Mouse (Mus musculus): ENCODE measurements around the gene Nol8. TPM values are rescaled to one million over a fixed set of nuclear protein-coding genes. Genes with fewer than 3 reads are reported as not detected.
A peak's percentile ranks its signal among the peaks of the same experiment; 100 is the strongest.

Nol8 gene
- 20.5 and 23.0 TPM in 2 replicates for polyA plus RNA-seq (2015; fragmentation: Nextera tagmentation; extraction: Ambion mirVana)

- H3K4me3 ChIP-seq (replicated peaks) = peak within 1 kb of the TSS; percentile 69
- H3K4me2 ChIP-seq (replicated peaks) = peak within 1 kb of the TSS; percentile 87
- H3K36me3 ChIP-seq = peaks cover 8% of the 10 kb centered on the region
- H3K27me3 ChIP-seq = no peaks in the 10 kb centered on the region
- no peaks in the 10 kb centered on the region for H3K9me3 ChIP-seq
- peak; percentile 99 for ATAC-seq
- no peak within 1 kb of the TSS for H3K27ac ChIP-seq
- WGBS = under 1% methylated on average over 68 of the region's 68 CpGs
- H3K4me1 ChIP-seq (replicated peaks) = peaks cover 21% of the 10 kb centered on the region
- H3K9ac ChIP-seq (replicated peaks) = peak within 1 kb of the TSS; percentile 67
These were observed at the start of gene Nol8, which contains the start of gene Cenpp for GRCm38 (mm10) chr13:49652481-49653179. Nol8 (plus strand) TSS chr13:49653078. Cenpp (minus strand) TSS chr13:49652785.

GRCm38 (mm10) chr13:49603603-49604002, 49.3 kb upstream of the Nol8 start:
- H3K27ac ChIP-seq = no peak overlapping the region
- no peaks in the 10 kb centered on the region for H3K9me3 ChIP-seq
- no peak overlapping the region for H3K4me2 ChIP-seq (replicated peaks)
- H3K4me1 ChIP-seq (replicated peaks) = no peaks in the 10 kb centered on the region
- H3K36me3 ChIP-seq = no peaks in the 10 kb centered on the region
- no peak overlapping the region for H3K9ac ChIP-seq (replicated peaks)
- ATAC-seq = no peak
- no peaks in the 10 kb centered on the region for H3K27me3 ChIP-seq
- no peak overlapping the region for H3K4me3 ChIP-seq (replicated peaks)

DNA sequence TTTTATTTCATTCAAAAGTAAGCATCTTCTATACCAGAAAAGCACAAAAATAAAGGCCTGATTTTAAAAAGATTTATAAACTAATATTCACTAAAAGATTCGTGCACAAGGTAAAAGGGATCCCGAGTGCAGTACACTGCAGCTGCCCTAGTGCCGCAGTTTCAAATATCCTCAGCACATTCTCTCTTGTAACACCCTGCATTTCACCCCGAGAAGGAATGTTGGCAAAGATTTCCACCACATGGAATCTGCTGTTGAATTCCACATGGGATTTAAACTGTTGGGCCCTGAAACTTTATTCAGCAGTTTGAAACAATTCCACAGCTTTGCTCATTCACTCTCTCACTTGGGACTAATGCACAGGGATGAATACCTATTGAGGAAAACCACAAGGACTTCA, 45.2 kb upstream of the Nol8 start, which contains the start of gene Ogn:
TSS of gene Ogn (plus strand) at position 333 of the 400 bp plus-strand sequence.
- Histone ChIP-seq H3K27me3 (no peaks in the 10 kb centered on the region), H3K9ac (replicated peaks) (no peak within 1 kb of the TSS), H3K36me3 (no peaks in the 10 kb centered on the region), H3K27ac (no peak within 1 kb of the TSS), H3K4me3 (replicated peaks) (no peak within 1 kb of the TSS), H3K4me1 (replicated peaks) (no peaks in the 10 kb centered on the region), H3K4me2 (replicated peaks) (no peak within 1 kb of the TSS), H3K9me3 (no peaks in the 10 kb centered on the region)
- 77% methylated on average over 4 of the region's 4 CpGs for WGBS
- ATAC-seq = no peak

DNA sequence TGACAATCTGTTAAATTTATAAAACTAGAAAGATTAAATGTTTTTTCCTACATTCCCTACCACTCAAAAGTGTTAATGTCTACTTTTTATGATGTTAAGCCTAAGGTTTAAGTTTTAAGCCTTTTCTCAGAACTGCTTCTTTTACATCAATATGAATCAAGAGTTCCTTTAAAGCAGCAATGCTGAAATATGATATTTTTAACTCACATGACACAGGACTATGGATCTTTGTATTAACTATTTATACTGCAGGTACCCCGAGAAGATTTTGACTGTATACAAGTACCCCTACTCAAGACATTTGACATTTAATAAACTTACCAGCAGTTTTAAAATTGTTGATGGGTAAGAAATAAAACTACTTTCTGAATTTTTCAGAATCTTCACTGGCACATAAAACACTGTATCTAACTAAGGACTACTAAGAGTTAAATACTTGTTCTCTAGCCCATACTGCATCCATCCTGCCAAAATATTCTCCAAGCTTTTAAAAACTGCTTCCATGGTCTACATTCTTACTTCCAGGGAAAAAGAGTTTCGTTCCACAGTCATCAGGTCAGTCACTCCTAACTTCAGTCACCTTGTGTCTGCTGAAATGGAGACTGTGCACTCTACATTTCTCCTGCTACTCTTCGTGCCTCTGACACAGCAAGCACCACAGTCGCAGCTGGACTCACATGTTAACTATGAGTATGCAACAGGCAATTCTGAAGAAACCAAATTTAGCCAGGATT, 44.1 kb upstream of the Nol8 start:
- Histone ChIP-seq H3K4me2 (replicated peaks) (no peak overlapping the region), H3K27ac (no peak overlapping the region), H3K9me3 (no peaks in the 10 kb centered on the region), H3K4me1 (replicated peaks) (no peaks in the 10 kb centered on the region), H3K27me3 (no peaks in the 10 kb centered on the region), H3K9ac (replicated peaks) (no peak overlapping the region), H3K4me3 (replicated peaks) (no peak overlapping the region), H3K36me3 (no peaks in the 10 kb centered on the region)
- ATAC-seq = no peak
- WGBS = 85% methylated on average over 4 of the region's 4 CpGs

GRCm38 (mm10) chr13:49617021-49617420, 35.9 kb upstream of the Nol8 start:
- ATAC-seq = no peak
- no peak overlapping the region for H3K27ac ChIP-seq
- H3K4me2 ChIP-seq (replicated peaks) = no peak overlapping the region
- H3K4me3 ChIP-seq (replicated peaks) = no peak overlapping the region
- no peaks in the 10 kb centered on the region for H3K4me1 ChIP-seq (replicated peaks)
- H3K27me3 ChIP-seq = no peaks in the 10 kb centered on the region
- H3K9ac ChIP-seq (replicated peaks) = no peak overlapping the region
- WGBS = 93% methylated on average over 3 of the region's 3 CpGs
- H3K9me3 ChIP-seq = no peaks in the 10 kb centered on the region
- no peaks in the 10 kb centered on the region for H3K36me3 ChIP-seq

DNA sequence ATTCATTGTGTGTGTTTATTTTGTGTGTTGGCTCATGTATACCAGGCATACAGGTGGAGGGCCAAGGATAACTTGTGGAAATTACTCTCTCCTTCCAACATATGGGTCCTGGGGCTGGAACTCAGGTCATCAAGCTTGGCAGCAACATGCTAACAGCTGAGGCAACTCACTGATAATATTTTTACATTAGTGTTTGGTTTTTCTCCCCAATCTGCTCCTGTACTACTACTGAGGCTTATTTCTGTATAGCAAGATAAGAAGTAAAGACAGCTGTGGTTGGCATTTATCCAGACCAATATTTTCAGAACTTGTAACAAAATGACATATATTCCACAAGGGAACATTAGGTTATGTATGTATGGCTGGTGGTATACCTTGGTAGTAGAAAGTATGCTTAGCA, 34.5 kb upstream of the Nol8 start:
- Histone ChIP-seq H3K27me3 (no peaks in the 10 kb centered on the region), H3K36me3 (no peaks in the 10 kb centered on the region), H3K4me2 (replicated peaks) (no peak overlapping the region), H3K4me3 (replicated peaks) (no peak overlapping the region), H3K27ac (no peak overlapping the region), H3K4me1 (replicated peaks) (no peaks in the 10 kb centered on the region), H3K9ac (replicated peaks) (no peak overlapping the region), H3K9me3 (no peaks in the 10 kb centered on the region)
- ATAC-seq = no peak

- H3K36me3 ChIP-seq = no peaks in the 10 kb centered on the region
- H3K27ac ChIP-seq = no peak overlapping the region
- no peaks in the 10 kb centered on the region for H3K9me3 ChIP-seq
- H3K4me1 ChIP-seq (replicated peaks) = no peaks in the 10 kb centered on the region
- no peak overlapping the region for H3K9ac ChIP-seq (replicated peaks)
- no peak for ATAC-seq
- no peak overlapping the region for H3K4me3 ChIP-seq (replicated peaks)
- H3K27me3 ChIP-seq = no peaks in the 10 kb centered on the region
- H3K4me2 ChIP-seq (replicated peaks) = no peak overlapping the region
- WGBS = 93% methylated on average over 1 of the region's 1 CpGs
These were observed 29.7 kb upstream of the Nol8 start for GRCm38 (mm10) chr13:49623216-49623615.

- ATAC-seq = no peak
- H3K36me3 ChIP-seq = no peaks in the 10 kb centered on the region
These were observed 24.7 kb upstream of the Nol8 start for GRCm38 (mm10) chr13:49628167-49628566.

GRCm38 (mm10) chr13:49629076-49629475, 23.8 kb upstream of the Nol8 start:
- no peak overlapping the region for H3K9ac ChIP-seq (replicated peaks)
- H3K27me3 ChIP-seq = no peaks in the 10 kb centered on the region
- H3K36me3 ChIP-seq = no peaks in the 10 kb centered on the region
- H3K4me1 ChIP-seq (replicated peaks) = no peaks in the 10 kb centered on the region
- H3K9me3 ChIP-seq = no peaks in the 10 kb centered on the region
- no peak overlapping the region for H3K27ac ChIP-seq
- H3K4me3 ChIP-seq (replicated peaks) = no peak overlapping the region
- no peak for ATAC-seq
- 90% methylated on average over 2 of the region's 2 CpGs for WGBS
- H3K4me2 ChIP-seq (replicated peaks) = no peak overlapping the region

More at GRCm38 (mm10) chr13:49628167-49628566, 24.7 kb upstream of the Nol8 start:
- Histone ChIP-seq H3K4me2 (replicated peaks) (no peak overlapping the region), H3K27me3 (no peaks in the 10 kb centered on the region), H3K9me3 (no peaks in the 10 kb centered on the region), H3K4me3 (replicated peaks) (no peak overlapping the region), H3K4me1 (replicated peaks) (no peaks in the 10 kb centered on the region), H3K9ac (replicated peaks) (no peak overlapping the region), H3K27ac (no peak overlapping the region)

GRCm38 (mm10) chr13:49639965-49640364, 12.9 kb upstream of the Nol8 start:
- ATAC-seq = no peak
- H3K27me3 ChIP-seq = no peaks in the 10 kb centered on the region
- no peak overlapping the region for H3K9ac ChIP-seq (replicated peaks)
- H3K27ac ChIP-seq = no peak overlapping the region
- 97% methylated on average over 2 of the region's 2 CpGs for WGBS
- no peaks in the 10 kb centered on the region for H3K36me3 ChIP-seq
- no peak overlapping the region for H3K4me3 ChIP-seq (replicated peaks)
- no peaks in the 10 kb centered on the region for H3K9me3 ChIP-seq
- H3K4me2 ChIP-seq (replicated peaks) = no peak overlapping the region
- no peaks in the 10 kb centered on the region for H3K4me1 ChIP-seq (replicated peaks)

DNA sequence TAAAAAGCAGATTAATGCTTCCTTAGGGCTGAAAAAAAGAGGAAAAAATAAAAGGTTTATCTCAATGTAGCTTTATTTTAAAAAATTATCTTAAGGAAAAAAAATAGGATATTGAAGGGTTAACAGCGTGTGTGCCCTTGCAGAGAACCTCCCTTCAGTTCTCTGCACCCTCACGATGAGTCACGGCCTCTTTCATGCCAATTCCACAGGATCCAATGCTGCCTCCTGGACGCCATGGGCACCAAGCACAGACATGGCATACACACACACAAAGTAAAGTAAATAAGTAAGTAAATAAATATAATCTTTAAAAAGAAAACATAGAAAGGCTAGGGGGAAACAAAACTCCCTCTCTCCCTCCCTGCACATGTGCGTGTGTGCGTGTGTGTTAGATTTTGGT, 10.2 kb upstream of the Nol8 start:
- ATAC-seq = no peak

DNA sequence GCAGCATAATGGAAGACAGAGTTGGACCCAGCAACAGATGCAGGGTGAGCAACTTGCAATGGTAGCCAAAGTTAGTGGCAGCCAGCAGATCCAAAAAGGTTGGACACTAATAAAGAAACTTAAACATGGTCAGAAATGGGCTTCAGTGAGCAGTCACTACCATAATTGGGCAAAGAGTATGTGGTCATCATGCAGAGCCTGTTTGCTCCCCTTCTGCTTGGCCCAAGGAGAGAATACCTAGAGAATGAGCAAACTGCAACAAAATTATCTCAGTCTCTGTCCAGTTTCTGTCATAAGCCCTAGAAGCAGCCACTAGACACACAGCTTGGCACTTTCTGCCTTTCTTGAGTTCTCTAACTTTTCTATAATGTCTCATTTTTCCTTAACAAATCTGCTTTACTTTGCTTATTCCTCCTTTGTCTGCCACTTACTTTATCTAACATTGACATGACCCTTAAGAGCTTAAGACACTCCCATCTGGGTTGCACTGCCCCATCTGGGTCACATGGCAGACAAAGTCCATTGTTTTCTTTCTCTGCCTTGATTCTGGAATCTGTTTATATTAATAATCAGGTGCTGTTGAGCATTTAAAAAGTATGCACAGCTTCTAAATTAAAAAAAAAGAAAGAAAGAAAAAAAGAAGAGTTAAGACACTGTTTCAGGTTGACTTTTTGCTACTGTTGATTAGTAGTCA, 9.1 kb upstream of the Nol8 start:
- H3K4me3 ChIP-seq (replicated peaks) = no peak overlapping the region
- H3K4me1 ChIP-seq (replicated peaks) = no peaks in the 10 kb centered on the region
- no peak for ATAC-seq
- H3K36me3 ChIP-seq = no peaks in the 10 kb centered on the region
- no peak overlapping the region for H3K4me2 ChIP-seq (replicated peaks)
- H3K27me3 ChIP-seq = no peaks in the 10 kb centered on the region
- H3K9ac ChIP-seq (replicated peaks) = no peak overlapping the region
- no peak overlapping the region for H3K27ac ChIP-seq
- no peaks in the 10 kb centered on the region for H3K9me3 ChIP-seq

More for the DNA sequence above, 10.2 kb upstream of the Nol8 start:
- Histone ChIP-seq H3K4me2 (replicated peaks) (no peak overlapping the region), H3K4me1 (replicated peaks) (no peaks in the 10 kb centered on the region), H3K27ac (no peak overlapping the region), H3K4me3 (replicated peaks) (no peak overlapping the region), H3K27me3 (no peaks in the 10 kb centered on the region), H3K9me3 (no peaks in the 10 kb centered on the region), H3K36me3 (no peaks in the 10 kb centered on the region), H3K9ac (replicated peaks) (no peak overlapping the region)
- 76% methylated on average over 6 of the region's 6 CpGs for WGBS

Measured in midbrain, embryonic 13.5 days (tissue).